Mouse (Mus musculus) common myeloid progenitor, adult 5-6 weeks (primary cell): ENCODE results near the gene Olfr1039. TPM values are rescaled to one million over a fixed set of nuclear protein-coding genes. Genes with fewer than 3 reads are reported as not detected.
"Not testable (repeated sequence)": the region's sequence is repeated elsewhere in the genome, so short reads cannot be mapped to it uniquely, and the experiment has no call there.

Experiments
- ATAC-seq: replicated peaks from 2 replicates; pipeline ENCODE4 v1.8.0; 2016; ENCODE audit warnings: low read depth, mild to moderate bottlenecking, moderate TSS enrichment, inconsistent platforms; ENCODE audit not compliant: poor library complexity, severe bottlenecking
- total RNA-seq: library from RNA; stranded (forward); fragments of 200-1000, 187-1606 nt; gene quantifications from 2 replicates; pipeline ENCODE4 v1.2.3, GENCODE M21; 2017

Gene Olfr1039
- total RNA-seq = not detected in 2 replicates

- no peak for ATAC-seq
These were observed at the start of gene Olfr1039 for GRCm38 (mm10) chr2:86135828-86136227. Olfr1039 (minus strand) TSS chr2:86135928.

GRCm38 (mm10) chr2:86179950-86180349 is 44.2 kb upstream of the Olfr1039 start:
- no peak for ATAC-seq

GRCm38 (mm10) chr2:86177720-86178119 is 42.0 kb upstream of the Olfr1039 start, which contains the start of gene Olfr1044:
Olfr1044 (minus strand) TSS chr2:86177820.
- no peak for ATAC-seq

- peak; percentile 88 for ATAC-seq
These were observed 39.7 kb upstream of the Olfr1039 start for GRCm38 (mm10) chr2:86175422-86175821.

GRCm38 (mm10) chr2:86167422-86167821 is 31.7 kb upstream of the Olfr1039 start, which contains the start of gene Olfr1043:
Olfr1043 (minus strand) TSS chr2:86167522.
- no peak for ATAC-seq

- no peak for ATAC-seq
These were observed 26.0 kb upstream of the Olfr1039 start, which contains the start of gene Olfr1042 for GRCm38 (mm10) chr2:86161738-86162137. Olfr1042 (minus strand) TSS chr2:86161838.

GRCm38 (mm10) chr2:86146632-86147031 is 10.9 kb upstream of the Olfr1039 start, which contains the start of gene Olfr1040:
Olfr1040 (minus strand) TSS chr2:86146732.
- no peak for ATAC-seq

GRCm38 (mm10) chr2:86087285-86087684 is 48.4 kb downstream of the Olfr1039 start, which contains the start of gene Olfr1037:
Olfr1037 (minus strand) TSS chr2:86087385.
- ATAC-seq = no peak

- ATAC-seq = not testable (repeated sequence)
These were observed 55.2 kb downstream of the Olfr1039 start for GRCm38 (mm10) chr2:86080478-86080877.

Other genes starting within 250 kb of the Olfr1039 start
- not detected in 2 replicates for gene Olfr1024, start 230.9 kb downstream of the Olfr1039 start, total RNA-seq
- gene Olfr1025-ps1, start 220.7 kb downstream of the Olfr1039 start, total RNA-seq = not detected in 2 replicates
- gene Olfr1026, start 214.4 kb downstream of the Olfr1039 start, total RNA-seq = not detected in 2 replicates
- not detected in 2 replicates for gene Olfr1028, start 185.5 kb downstream of the Olfr1039 start, total RNA-seq
- gene Olfr1029, start 162.0 kb downstream of the Olfr1039 start, total RNA-seq = not detected in 2 replicates
- not detected in 2 replicates for gene Olfr1030, start 156.7 kb downstream of the Olfr1039 start, total RNA-seq
- not detected in 2 replicates for gene Olfr1031, start 145.6 kb downstream of the Olfr1039 start, total RNA-seq
- not detected in 2 replicates for gene Olfr1032, start 130.4 kb downstream of the Olfr1039 start, total RNA-seq
- gene Olfr1033, start 115.3 kb downstream of the Olfr1039 start, total RNA-seq = 0.18 TPM in 1 of 2 replicates, not detected in the other
- gene Olfr1034, start 90.1 kb downstream of the Olfr1039 start, total RNA-seq = not detected in 2 replicates
- gene Olfr1036, start 61.9 kb downstream of the Olfr1039 start, total RNA-seq = not detected in 2 replicates
- not detected in 2 replicates for gene Olfr1037, start 48.5 kb downstream of the Olfr1039 start, total RNA-seq
- gene Olfr1040, start 10.8 kb upstream of the Olfr1039 start, total RNA-seq = not detected in 2 replicates
- not detected in 2 replicates for gene Olfr1042, start 25.9 kb upstream of the Olfr1039 start, total RNA-seq
- gene Olfr1043, start 31.6 kb upstream of the Olfr1039 start, total RNA-seq = not detected in 2 replicates
- not detected in 2 replicates for gene Olfr1044, start 41.9 kb upstream of the Olfr1039 start, total RNA-seq
- gene Olfr52, start 49.8 kb upstream of the Olfr1039 start, total RNA-seq = not detected in 2 replicates
- gene Olfr1045, start 67.1 kb upstream of the Olfr1039 start, total RNA-seq = not detected in 2 replicates
- gene Olfr1046, start 83.4 kb upstream of the Olfr1039 start, total RNA-seq = not detected in 2 replicates
- not detected in 2 replicates for gene Olfr1047, start 95.5 kb upstream of the Olfr1039 start, total RNA-seq
- gene Olfr1048, start 104.4 kb upstream of the Olfr1039 start, total RNA-seq = not detected in 2 replicates
- gene Olfr1049, start 122.4 kb upstream of the Olfr1039 start, total RNA-seq = not detected in 2 replicates
- gene Olfr1051, start 143.2 kb upstream of the Olfr1039 start, total RNA-seq = not detected in 2 replicates
- not detected in 2 replicates for gene Olfr1052, start 156.5 kb upstream of the Olfr1039 start, total RNA-seq
- not detected in 2 replicates for gene Olfr1053, start 179.4 kb upstream of the Olfr1039 start, total RNA-seq
- gene Olfr1054, start 199.5 kb upstream of the Olfr1039 start, total RNA-seq = not detected in 2 replicates
- not detected in 2 replicates for gene Olfr1055, start 214.4 kb upstream of the Olfr1039 start, total RNA-seq
- not detected in 2 replicates for gene Olfr1056, start 226.5 kb upstream of the Olfr1039 start, total RNA-seq
- gene Olfr1057, start 242.5 kb upstream of the Olfr1039 start, total RNA-seq = not detected in 2 replicates